Comparison of ENCODE assay signal across 25 mouse cellular contexts in the genomic region with DNA sequence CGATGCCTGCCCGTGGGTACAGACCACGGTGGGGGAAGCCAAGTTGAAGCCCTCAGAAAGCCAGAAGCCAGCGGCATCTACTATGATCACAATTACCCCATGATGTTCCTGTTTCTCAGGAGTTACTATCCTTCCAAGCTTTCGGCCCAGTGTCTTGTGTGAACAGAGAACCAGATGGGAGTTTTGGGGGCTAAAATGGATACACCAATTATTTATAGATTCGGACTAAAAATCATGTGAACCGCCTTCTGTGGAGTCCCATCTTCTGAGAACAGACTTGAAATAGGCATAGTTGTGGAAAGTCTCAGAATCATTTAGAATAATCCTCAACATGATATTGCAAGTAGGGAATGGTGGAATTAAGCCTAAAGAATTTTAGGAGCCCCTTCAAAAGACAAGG.
"Had no signal": no experiment of that assay in that cellular context is flagged by ENCODE, and none has a peak within 500 bp of the region (broad histone marks: within the 10 kb centered on the region; RNA-seq: fewer than 3 reads in every experiment).

No protein-coding gene starts in this region.

- H3K9ac ChIP-seq: heart, embryonic 13.5 days; heart, embryonic 15.5 days; hindbrain, embryonic 13.5 days; hindbrain, embryonic 15.5 days; kidney, embryonic 15.5 days; limb, embryonic 13.5 days; limb, embryonic 15.5 days; liver, embryonic 12.5 days; liver, embryonic 14.5 days had no signal

- H3K27me3 ChIP-seq: heart, embryonic 13.5 days; heart, embryonic 15.5 days; kidney, embryonic 15.5 days; limb, embryonic 13.5 days; limb, embryonic 15.5 days; liver, embryonic 12.5 days had no signal

- H3K36me3 ChIP-seq: heart, embryonic 13.5 days; heart, embryonic 15.5 days; hindbrain, embryonic 13.5 days; hindbrain, embryonic 15.5 days; kidney, embryonic 15.5 days; limb, embryonic 13.5 days; limb, embryonic 15.5 days; liver, embryonic 12.5 days had no signal

- H3K27ac ChIP-seq: heart, adult 2 months; heart, embryonic 13.5 days; heart, embryonic 15.5 days; hindbrain, embryonic 13.5 days; hindbrain, embryonic 15.5 days; hindbrain, postnatal 0 days; kidney, embryonic 15.5 days; kidney, postnatal 0 days; limb, embryonic 13.5 days; limb, embryonic 15.5 days; liver, embryonic 12.5 days; liver, embryonic 14.5 days had no signal

- H3K4me1 ChIP-seq: liver, embryonic 12.5 days had no signal

- H3K4me2 ChIP-seq: heart, embryonic 11.5 days; heart, embryonic 13.5 days; heart, embryonic 15.5 days; hindbrain, embryonic 13.5 days; hindbrain, embryonic 15.5 days; kidney, embryonic 15.5 days; limb, embryonic 13.5 days; limb, embryonic 15.5 days; liver, embryonic 12.5 days had no signal

- DNase-seq: gastrocnemius, postnatal 14 days; gastrocnemius, postnatal 36 days; heart, adult 11 months; heart, adult 2 months; heart, postnatal 14 days; heart, postnatal 36 days; kidney, adult 11 months; kidney, adult 2 months; kidney, adult 9 months; kidney, postnatal 14 days; kidney, postnatal 36 days; left cerebral cortex, postnatal 4 days had no signal

- H3K9me3 ChIP-seq: heart, embryonic 13.5 days; heart, embryonic 15.5 days; hindbrain, embryonic 13.5 days; hindbrain, embryonic 15.5 days; kidney, embryonic 15.5 days; limb, embryonic 13.5 days; limb, embryonic 15.5 days; liver, embryonic 12.5 days had no signal

- H3K4me3 ChIP-seq: heart, adult 2 months; heart, embryonic 13.5 days; heart, embryonic 15.5 days; hindbrain, embryonic 13.5 days; hindbrain, embryonic 15.5 days; kidney, embryonic 15.5 days; limb, embryonic 13.5 days; limb, embryonic 15.5 days; liver, embryonic 12.5 days had no signal

- ATAC-seq: hindbrain, postnatal 0 days; intestine, embryonic 16.5 days; liver, embryonic 12.5 days had no signal
